Mouse (Mus musculus): ENCODE measurements around the gene Fgd5. TPM values are rescaled to one million over a fixed set of nuclear protein-coding genes. Genes with fewer than 3 reads are reported as not detected.

Gene Fgd5
- polyA plus RNA-seq (2021; fragmentation: Nextera tagmentation), result 0.94 and 0.99 TPM in 2 replicates
- long read RNA-seq, experiment 1, partial matches to known transcripts, result 1 of 3 reads
- long read RNA-seq, experiment 1, other reads (novel, unspliced or antisense), result 2 of 3 reads
- long read RNA-seq, experiment 2, full-length matches to known transcripts, result 2 of 7 reads
- long read RNA-seq, experiment 2, partial matches to known transcripts, result 4 of 7 reads
- long read RNA-seq, experiment 2, other reads (novel, unspliced or antisense), result 1 of 7 reads

GRCm38 (mm10) chr6:91978371-91979300 is at the start of gene Fgd5:
Gene Fgd5 (plus strand): TSS chr6:91978878.

GRCm38 (mm10) chr6:92091130-92091591 is 112.5 kb downstream of the Fgd5 start, which contains the start of gene Nr2c2:
Gene Nr2c2 (plus strand): TSS chr6:92091390.

Other genes with a start within 250 kb of the Fgd5 start
- 0.74 and 0.79 TPM in 2 replicates for gene Grip2, start 151.6 kb upstream of the Fgd5 start, polyA plus RNA-seq (2021; fragmentation: Nextera tagmentation)
- gene Ccdc174, start 100.8 kb upstream of the Fgd5 start, polyA plus RNA-seq (2021; fragmentation: Nextera tagmentation), result 25.7 and 29.0 TPM in 2 replicates
- gene 4930590J08Rik, start 76.1 kb upstream of the Fgd5 start, polyA plus RNA-seq (2021; fragmentation: Nextera tagmentation), result 0.16 TPM in 2 replicates
- gene Nr2c2, start 112.5 kb downstream of the Fgd5 start, polyA plus RNA-seq (2021; fragmentation: Nextera tagmentation), result 7.4 and 8.4 TPM in 2 replicates
- 122 and 126 TPM in 2 replicates for gene Mrps25, start 205.2 kb downstream of the Fgd5 start, polyA plus RNA-seq (2021; fragmentation: Nextera tagmentation)
- gene Rbsn, start 236.0 kb downstream of the Fgd5 start, polyA plus RNA-seq (2021; fragmentation: Nextera tagmentation), result 26.9 and 30.2 TPM in 2 replicates

All from layer of hippocampus, adult 6 months (tissue).